Mouse (Mus musculus): ENCODE measurements around the gene OR5BS1P. TPM values are rescaled to one million over a fixed set of nuclear protein-coding genes. Genes with fewer than 3 reads are reported as not detected.
"Not testable (repeated sequence)": the region's sequence is repeated elsewhere in the genome, so short reads cannot be mapped to it uniquely, and the experiment has no call there.

Gene OR5BS1P
- not detected in 2 replicates for polyA plus RNA-seq (2015; fragmentation: Nextera tagmentation; extraction: Ambion mirVana)

DNA sequence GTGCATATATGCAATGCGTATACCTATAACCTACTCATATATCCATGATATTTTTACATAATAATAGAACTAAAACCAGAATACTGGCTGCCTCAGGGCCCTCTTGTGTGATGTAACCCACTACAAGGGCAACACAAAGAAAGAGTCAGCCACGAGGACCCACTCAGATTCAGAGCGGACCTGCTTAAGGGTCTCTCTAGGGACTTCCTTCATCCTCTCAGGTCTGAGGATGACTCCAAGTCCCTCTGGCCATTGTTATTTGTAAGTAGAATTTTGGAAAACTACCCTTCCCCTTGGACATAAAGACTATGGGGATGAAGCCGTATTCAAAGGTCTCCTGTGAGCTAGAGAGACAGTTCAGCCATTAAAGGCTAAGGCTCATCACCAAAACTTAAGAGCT lies at the start of gene OR5BS1P:
TSS of gene OR5BS1P (plus strand) at position 301 of the 400 bp plus-strand sequence.
- no peaks in the 10 kb centered on the region for H3K27me3 ChIP-seq (replicated peaks; ENCODE audit: control insufficient read depth, insufficient read depth, low read length)
- WGBS, result 88% methylated on average over 4 of the region's 4 CpGs
- H3K9ac ChIP-seq (ENCODE audit: low read depth, low read length), result no peak within 1 kb of the TSS
- H3K4me1 ChIP-seq (ENCODE audit: control insufficient read depth, insufficient read depth, low read depth, low read length), result no peaks in the 10 kb centered on the region
- no peak for ATAC-seq
- H3K27ac ChIP-seq (ENCODE audit: low read depth, low read length), result no peak within 1 kb of the TSS
- no peak within 1 kb of the TSS for H3K4me2 ChIP-seq (ENCODE audit: low read length)
- no peaks in the 10 kb centered on the region for H3K9me3 ChIP-seq (ENCODE audit: control insufficient read depth, low read length)
- no peaks in the 10 kb centered on the region for H3K36me3 ChIP-seq (ENCODE audit: control insufficient read depth, insufficient read depth, low read length)
- H3K4me3 ChIP-seq (ENCODE audit: low read length), result no peak within 1 kb of the TSS

GRCm38 (mm10) chr15:98420897-98421296 lies 48.8 kb upstream of the OR5BS1P start:
- no peak overlapping the region for H3K27ac ChIP-seq (ENCODE audit: low read depth, low read length)
- no peak for ATAC-seq
- H3K27me3 ChIP-seq (replicated peaks; ENCODE audit: control insufficient read depth, insufficient read depth, low read length), result no peaks in the 10 kb centered on the region
- H3K36me3 ChIP-seq (ENCODE audit: control insufficient read depth, insufficient read depth, low read length), result no peaks in the 10 kb centered on the region
- H3K4me2 ChIP-seq (ENCODE audit: low read length), result no peak overlapping the region
- no peaks in the 10 kb centered on the region for H3K4me1 ChIP-seq (ENCODE audit: control insufficient read depth, insufficient read depth, low read depth, low read length)
- WGBS, result 65% methylated on average over 4 of the region's 4 CpGs
- H3K4me3 ChIP-seq (ENCODE audit: low read length), result no peak overlapping the region
- H3K9ac ChIP-seq (ENCODE audit: low read depth, low read length), result no peak overlapping the region
- H3K9me3 ChIP-seq (ENCODE audit: control insufficient read depth, low read length), result no peaks in the 10 kb centered on the region

DNA sequence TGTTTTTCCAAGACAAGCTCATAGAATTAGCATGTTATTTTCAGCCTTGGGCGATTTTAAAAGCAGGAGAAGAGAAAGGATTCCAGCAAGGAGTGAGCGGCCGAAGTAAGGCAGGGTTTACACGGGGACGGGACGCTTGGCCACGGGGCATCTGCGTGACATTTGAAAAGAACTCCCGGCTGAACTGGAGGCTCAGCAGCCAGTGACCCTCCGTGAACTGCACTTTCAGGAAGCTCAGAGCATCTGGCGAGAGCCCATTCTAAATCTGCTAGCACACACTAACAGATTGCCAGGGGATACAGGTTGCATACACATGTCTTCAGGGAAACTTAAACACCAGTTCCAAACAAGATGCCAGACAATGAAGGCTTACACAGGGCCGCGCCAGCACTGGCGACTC lies 45.4 kb upstream of the OR5BS1P start:
- WGBS, result 68% methylated on average over 14 of the region's 14 CpGs
- Histone ChIP-seq H3K9me3 (ENCODE audit: control insufficient read depth, low read length) (no peaks in the 10 kb centered on the region), H3K4me1 (ENCODE audit: control insufficient read depth, insufficient read depth, low read depth, low read length) (no peaks in the 10 kb centered on the region), H3K9ac (ENCODE audit: low read depth, low read length) (no peak overlapping the region), H3K27me3 (replicated peaks; ENCODE audit: control insufficient read depth, insufficient read depth, low read length) (no peaks in the 10 kb centered on the region), H3K27ac (ENCODE audit: low read depth, low read length) (no peak overlapping the region), H3K4me3 (ENCODE audit: low read length) (no peak overlapping the region), H3K36me3 (ENCODE audit: control insufficient read depth, insufficient read depth, low read length) (no peaks in the 10 kb centered on the region), H3K4me2 (ENCODE audit: low read length) (no peak overlapping the region)
- ATAC-seq, result no peak

GRCm38 (mm10) chr15:98424753-98425152 lies 44.9 kb upstream of the OR5BS1P start:
- no peak for ATAC-seq
- no peaks in the 10 kb centered on the region for H3K9me3 ChIP-seq (ENCODE audit: control insufficient read depth, low read length)
- no peaks in the 10 kb centered on the region for H3K27me3 ChIP-seq (replicated peaks; ENCODE audit: control insufficient read depth, insufficient read depth, low read length)
- H3K4me3 ChIP-seq (ENCODE audit: low read length), result no peak overlapping the region
- no peak overlapping the region for H3K9ac ChIP-seq (ENCODE audit: low read depth, low read length)
- 72% methylated on average over 6 of the region's 6 CpGs for WGBS
- no peak overlapping the region for H3K4me2 ChIP-seq (ENCODE audit: low read length)
- no peaks in the 10 kb centered on the region for H3K4me1 ChIP-seq (ENCODE audit: control insufficient read depth, insufficient read depth, low read depth, low read length)
- no peaks in the 10 kb centered on the region for H3K36me3 ChIP-seq (ENCODE audit: control insufficient read depth, insufficient read depth, low read length)
- H3K27ac ChIP-seq (ENCODE audit: low read depth, low read length), result no peak overlapping the region

DNA sequence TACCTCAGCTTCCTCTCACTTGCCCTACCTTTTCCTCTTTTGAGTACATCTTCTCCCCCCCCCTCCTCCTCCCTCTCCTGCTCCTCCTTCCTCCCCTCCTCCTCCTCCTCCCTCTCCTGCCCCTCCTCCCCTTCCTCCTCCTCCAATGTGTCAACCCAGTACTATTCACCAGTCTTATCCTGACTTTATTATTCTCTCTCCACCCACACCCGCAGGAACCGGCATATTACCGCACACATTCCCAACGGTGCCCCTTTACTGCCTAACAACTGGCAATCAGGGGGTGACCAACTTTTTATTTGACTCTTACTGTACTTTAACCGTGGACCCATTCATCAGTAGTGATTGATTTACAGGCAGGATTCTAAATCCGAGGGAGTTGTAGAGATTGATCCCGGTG lies 44.5 kb upstream of the OR5BS1P start:
- Histone ChIP-seq H3K9ac (ENCODE audit: low read depth, low read length) (no peak overlapping the region), H3K4me2 (ENCODE audit: low read length) (no peak overlapping the region), H3K9me3 (ENCODE audit: control insufficient read depth, low read length) (no peaks in the 10 kb centered on the region), H3K4me1 (ENCODE audit: control insufficient read depth, insufficient read depth, low read depth, low read length) (no peaks in the 10 kb centered on the region), H3K4me3 (ENCODE audit: low read length) (no peak overlapping the region), H3K27ac (ENCODE audit: low read depth, low read length) (no peak overlapping the region), H3K27me3 (replicated peaks; ENCODE audit: control insufficient read depth, insufficient read depth, low read length) (no peaks in the 10 kb centered on the region), H3K36me3 (ENCODE audit: control insufficient read depth, insufficient read depth, low read length) (no peaks in the 10 kb centered on the region)
- ATAC-seq, result no peak
- WGBS, result 74% methylated on average over 7 of the region's 7 CpGs

- H3K27ac ChIP-seq (ENCODE audit: low read depth, low read length); H3K4me2 ChIP-seq (ENCODE audit: low read length); H3K9ac ChIP-seq (ENCODE audit: low read depth, low read length); H3K9me3 ChIP-seq (ENCODE audit: control insufficient read depth, low read length); H3K4me1 ChIP-seq (ENCODE audit: control insufficient read depth, insufficient read depth, low read depth, low read length); H3K36me3 ChIP-seq (ENCODE audit: control insufficient read depth, insufficient read depth, low read length); ATAC-seq; H3K4me3 ChIP-seq (ENCODE audit: low read length); H3K27me3 ChIP-seq (replicated peaks; ENCODE audit: control insufficient read depth, insufficient read depth, low read length): not testable (repeated sequence)
- 85% methylated on average over 5 of the region's 5 CpGs for WGBS
These were observed 38.8 kb upstream of the OR5BS1P start, which contains the start of gene Olfr282 for GRCm38 (mm10) chr15:98430925-98431324. Gene Olfr282 (plus strand): TSS chr15:98431225.

- Histone ChIP-seq H3K4me2 (ENCODE audit: low read length) (no peak overlapping the region), H3K27ac (ENCODE audit: low read depth, low read length) (no peak overlapping the region), H3K9ac (ENCODE audit: low read depth, low read length) (no peak overlapping the region), H3K4me3 (ENCODE audit: low read length) (no peak overlapping the region), H3K4me1 (ENCODE audit: control insufficient read depth, insufficient read depth, low read depth, low read length) (no peaks in the 10 kb centered on the region), H3K27me3 (replicated peaks; ENCODE audit: control insufficient read depth, insufficient read depth, low read length) (no peaks in the 10 kb centered on the region), H3K9me3 (ENCODE audit: control insufficient read depth, low read length) (no peaks in the 10 kb centered on the region), H3K36me3 (ENCODE audit: control insufficient read depth, insufficient read depth, low read length) (no peaks in the 10 kb centered on the region)
- ATAC-seq, result no peak
- WGBS, result 77% methylated on average over 3 of the region's 3 CpGs
These were observed 25.1 kb upstream of the OR5BS1P start for GRCm38 (mm10) chr15:98444561-98444960.

- no peak for ATAC-seq
- Histone ChIP-seq H3K27ac (ENCODE audit: low read depth, low read length) (no peak overlapping the region), H3K4me1 (ENCODE audit: control insufficient read depth, insufficient read depth, low read depth, low read length) (no peaks in the 10 kb centered on the region), H3K9ac (ENCODE audit: low read depth, low read length) (no peak overlapping the region), H3K36me3 (ENCODE audit: control insufficient read depth, insufficient read depth, low read length) (no peaks in the 10 kb centered on the region), H3K27me3 (replicated peaks; ENCODE audit: control insufficient read depth, insufficient read depth, low read length) (no peaks in the 10 kb centered on the region), H3K9me3 (ENCODE audit: control insufficient read depth, low read length) (no peaks in the 10 kb centered on the region), H3K4me3 (ENCODE audit: low read length) (no peak overlapping the region), H3K4me2 (ENCODE audit: low read length) (no peak overlapping the region)
- 53% methylated on average over 4 of the region's 4 CpGs for WGBS
These were observed 21.2 kb upstream of the OR5BS1P start for GRCm38 (mm10) chr15:98448521-98448920.

DNA sequence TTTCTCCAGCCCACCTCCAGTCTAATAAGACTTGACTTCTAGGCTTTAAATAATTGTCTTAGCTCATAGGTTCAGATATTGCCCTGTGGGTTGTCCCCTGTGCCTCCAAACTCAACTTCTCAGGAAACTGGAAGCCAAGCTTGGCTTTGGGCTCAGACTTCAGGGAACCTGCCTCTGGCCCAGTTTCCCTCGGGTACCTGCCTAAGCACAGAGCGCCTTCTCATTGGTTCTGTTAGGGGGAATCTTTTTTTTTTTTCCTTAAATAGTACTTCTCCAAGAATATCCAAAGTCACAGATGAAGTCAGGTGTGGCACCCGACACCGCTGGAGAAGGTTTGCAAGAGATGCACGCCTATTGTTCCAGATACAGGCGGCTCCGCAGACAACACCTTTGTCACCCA lies 17.4 kb upstream of the OR5BS1P start, which contains the start of gene Olfr281:
TSS of gene Olfr281 (plus strand) at position 301 of the 400 bp plus-strand sequence.
- Histone ChIP-seq H3K36me3 (ENCODE audit: control insufficient read depth, insufficient read depth, low read length) (no peaks in the 10 kb centered on the region), H3K4me1 (ENCODE audit: control insufficient read depth, insufficient read depth, low read depth, low read length) (no peaks in the 10 kb centered on the region), H3K9ac (ENCODE audit: low read depth, low read length) (no peak within 1 kb of the TSS), H3K27me3 (replicated peaks; ENCODE audit: control insufficient read depth, insufficient read depth, low read length) (no peaks in the 10 kb centered on the region), H3K4me3 (ENCODE audit: low read length) (no peak within 1 kb of the TSS), H3K9me3 (ENCODE audit: control insufficient read depth, low read length) (no peaks in the 10 kb centered on the region), H3K27ac (ENCODE audit: low read depth, low read length) (no peak within 1 kb of the TSS), H3K4me2 (ENCODE audit: low read length) (no peak within 1 kb of the TSS)
- no peak for ATAC-seq
- 94% methylated on average over 7 of the region's 7 CpGs for WGBS

- Histone ChIP-seq H3K4me1 (ENCODE audit: control insufficient read depth, insufficient read depth, low read depth, low read length) (no peaks in the 10 kb centered on the region), H3K9me3 (ENCODE audit: control insufficient read depth, low read length) (no peaks in the 10 kb centered on the region), H3K27me3 (replicated peaks; ENCODE audit: control insufficient read depth, insufficient read depth, low read length) (no peaks in the 10 kb centered on the region), H3K4me3 (ENCODE audit: low read length) (no peak overlapping the region), H3K9ac (ENCODE audit: low read depth, low read length) (no peak overlapping the region), H3K36me3 (ENCODE audit: control insufficient read depth, insufficient read depth, low read length) (no peaks in the 10 kb centered on the region), H3K4me2 (ENCODE audit: low read length) (no peak overlapping the region), H3K27ac (ENCODE audit: low read depth, low read length) (no peak overlapping the region)
- no peak for ATAC-seq
- 93% methylated on average over 13 of the region's 13 CpGs for WGBS
These were observed 1.8 kb downstream of the OR5BS1P start for GRCm38 (mm10) chr15:98471539-98471938.
